Mouse (Mus musculus) embryonic facial prominence, embryonic 10.5 days (tissue): Measurements from ENCODE around the gene Pigp. TPM values are rescaled to one million over a fixed set of nuclear protein-coding genes. Genes with fewer than 3 reads are reported as not detected.

Source experiments
- DNase-seq: peaks from one replicate; pipeline ENCODE4 v3.0.0-alpha.2; 2017; ENCODE audit warnings: low spot score
- H3K27ac ChIP-seq: fragments of 300-500 bp; sonication (generic); replicated peaks from 2 replicates; pipeline ENCODE4 v1.5.1; 2016; ENCODE audit warnings: mild to moderate bottlenecking
- H3K27me3 ChIP-seq: fragments of 300-500 bp; sonication (generic); replicated peaks from 2 replicates; pipeline ENCODE4 v1.6.1; 2016; ENCODE audit warnings: low read depth, mild to moderate bottlenecking; ENCODE audit not compliant: poor library complexity, severe bottlenecking
- H3K36me3 ChIP-seq: fragments of 300-500 bp; sonication (generic); replicated peaks from 2 replicates; pipeline ENCODE4 v1.6.1; 2016; ENCODE audit warnings: mild to moderate bottlenecking, moderate library complexity
- H3K4me1 ChIP-seq: fragments of 300-500 bp; sonication (generic); 2 replicates; pipeline ENCODE4 v1.6.1; 2016
- H3K4me3 ChIP-seq: fragments of 300-500 bp; sonication (generic); 2 replicates; pipeline ENCODE4 v1.5.1; 2016; ENCODE audit warnings: mild to moderate bottlenecking, moderate library complexity
- H3K9me3 ChIP-seq: fragments of 300-500 bp; sonication (generic); 2 replicates; pipeline ENCODE4 v1.6.1; 2016; ENCODE audit warnings: mild to moderate bottlenecking
- WGBS: fragments of 180-500 bp; shearing (Covaris S2); methylation state at CpG from one replicate; pipeline ENCODE4 v1.1.7; 2016; 5-methylcytosine and 5-hydroxymethylcytosine counted together
- polyA plus RNA-seq: library from polyadenylated mRNA; unstranded; fragments of >200 nt; fragmentation: Nextera tagmentation; extraction: Ambion mirVana; gene quantifications from 2 replicates; pipeline ENCODE4 v1.2.1, GENCODE M21; 2016

Gene Pigp
- polyA plus RNA-seq, 1 experiment from 2014 or later: 77.9 TPM

DNA sequence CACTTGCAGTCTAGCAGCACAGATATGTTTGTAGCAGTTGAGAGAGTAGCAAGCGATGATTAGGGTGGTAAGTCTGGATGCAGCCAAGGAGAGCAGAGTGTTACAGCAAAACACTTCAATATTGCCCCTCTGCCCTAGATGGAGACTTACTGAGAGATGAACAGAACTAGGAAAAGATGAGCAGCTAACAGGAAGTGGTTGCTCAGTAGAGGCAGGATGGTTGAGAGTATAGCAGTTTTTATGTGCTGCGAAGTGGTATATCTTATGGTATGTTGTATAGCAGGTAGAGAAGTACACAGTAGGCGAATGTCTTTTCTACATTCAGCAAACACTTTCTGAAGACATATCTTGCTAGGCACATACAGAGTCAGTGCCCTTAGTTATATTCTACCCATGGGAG is 11.6 kb upstream of the Pigp start:
- DNase-seq: no peak
- no peak overlapping the region for H3K4me3 ChIP-seq
- WGBS: 95% methylated on average over 3 of the region's 3 CpGs
- no peaks in the 10 kb centered on the region for H3K27me3 ChIP-seq
- H3K27ac ChIP-seq: no peak overlapping the region
- no peaks in the 10 kb centered on the region for H3K4me1 ChIP-seq
- H3K36me3 ChIP-seq: peaks cover 24% of the 10 kb centered on the region
- no peaks in the 10 kb centered on the region for H3K9me3 ChIP-seq

DNA sequence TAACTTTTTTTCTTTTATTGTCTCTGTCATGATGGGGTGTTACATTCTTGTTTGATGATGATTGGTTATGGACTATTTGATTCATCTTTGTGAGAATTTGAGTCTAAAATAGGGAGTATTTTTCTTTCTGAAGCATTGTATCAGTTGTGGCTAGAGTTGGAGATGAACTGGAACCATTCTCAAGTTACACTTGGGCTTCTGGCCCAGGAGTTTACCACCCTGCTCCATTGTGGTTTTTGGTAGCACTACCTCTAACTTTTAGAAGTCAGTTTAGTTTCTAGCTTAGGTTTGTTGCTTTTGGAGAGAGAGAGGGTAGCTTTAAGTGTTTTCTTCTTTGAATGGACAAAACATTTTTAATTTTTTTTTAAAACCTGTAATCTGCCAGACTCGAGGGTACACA is 7.7 kb upstream of the Pigp start:
- peaks cover 6% of the 10 kb centered on the region; the same call in 1 of the 2 replicates for H3K4me1 ChIP-seq
- no peak overlapping the region for H3K27ac ChIP-seq
- H3K36me3 ChIP-seq: no peaks in the 10 kb centered on the region; the same call in 1 of the 2 replicates
- no peaks in the 10 kb centered on the region for H3K27me3 ChIP-seq
- DNase-seq: no peak
- WGBS: 90% methylated on average over 1 of the region's 1 CpGs
- no peaks in the 10 kb centered on the region for H3K9me3 ChIP-seq
- no peak overlapping the region for H3K4me3 ChIP-seq

GRCm38 (mm10) chr16:94370915-94371300 is 734 bp downstream of the Pigp start:
- H3K9me3 ChIP-seq: no peaks in the 10 kb centered on the region
- H3K27ac ChIP-seq: peak overlapping the region; percentile 99
- peak overlapping the region; percentile 94 for H3K4me3 ChIP-seq
- H3K4me1 ChIP-seq: peaks cover 36% of the 10 kb centered on the region
- peaks cover 4% of the 10 kb centered on the region for H3K36me3 ChIP-seq
- 1% methylated on average over 43 of the region's 43 CpGs for WGBS
- DNase-seq: no peak
- no peaks in the 10 kb centered on the region for H3K27me3 ChIP-seq

DNA sequence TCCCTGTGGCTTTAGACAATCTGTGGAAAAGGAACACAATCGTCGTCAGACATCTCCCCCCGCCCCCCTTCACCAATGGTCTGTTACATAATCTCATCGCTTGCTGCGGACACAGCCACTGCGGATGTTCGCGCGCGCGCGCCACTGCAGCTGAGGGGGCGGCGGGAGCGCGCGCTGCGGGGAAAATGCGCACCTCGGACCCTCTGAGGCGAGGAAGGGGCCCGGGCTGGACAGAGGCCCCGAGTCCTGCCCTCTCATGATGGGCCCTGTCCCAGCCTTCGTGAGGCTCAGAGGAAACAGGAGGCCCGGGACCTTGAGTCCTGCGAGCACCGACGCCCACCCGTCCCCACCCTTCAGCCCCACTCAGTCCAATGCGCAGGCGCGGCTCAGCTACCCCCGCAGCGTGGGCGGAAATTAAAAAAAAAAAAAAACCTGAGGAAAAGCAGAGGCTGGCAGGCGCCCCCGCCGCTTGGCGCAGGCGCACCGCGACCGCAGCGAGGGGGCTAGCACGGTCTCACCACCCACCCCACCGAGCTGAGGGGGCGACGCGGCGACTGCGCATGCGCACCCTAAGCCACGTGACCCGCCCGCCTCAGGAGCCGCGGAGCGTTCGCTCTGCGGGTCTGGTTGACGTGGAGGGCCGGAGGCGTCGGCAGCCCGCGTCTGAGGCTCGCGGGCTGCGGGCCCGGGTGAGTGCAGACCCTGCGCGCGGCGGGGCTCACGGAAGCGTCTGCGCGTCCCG is 1.3 kb downstream of the Pigp start, which contains the start of gene Ttc3:
Ttc3 (plus strand) TSS at position 446 of the 742 bp plus-strand sequence.
- Histone ChIP-seq H3K36me3 (peaks cover 4% of the 10 kb centered on the region), H3K9me3 (no peaks in the 10 kb centered on the region), H3K4me3 (peak within 1 kb of the TSS; percentile 94), H3K27ac (peak within 1 kb of the TSS; percentile 99), H3K4me1 (peaks cover 36% of the 10 kb centered on the region), H3K27me3 (no peaks in the 10 kb centered on the region)
- WGBS: under 1% methylated on average over 79 of the region's 79 CpGs
- peak; percentile 98 for DNase-seq

DNA sequence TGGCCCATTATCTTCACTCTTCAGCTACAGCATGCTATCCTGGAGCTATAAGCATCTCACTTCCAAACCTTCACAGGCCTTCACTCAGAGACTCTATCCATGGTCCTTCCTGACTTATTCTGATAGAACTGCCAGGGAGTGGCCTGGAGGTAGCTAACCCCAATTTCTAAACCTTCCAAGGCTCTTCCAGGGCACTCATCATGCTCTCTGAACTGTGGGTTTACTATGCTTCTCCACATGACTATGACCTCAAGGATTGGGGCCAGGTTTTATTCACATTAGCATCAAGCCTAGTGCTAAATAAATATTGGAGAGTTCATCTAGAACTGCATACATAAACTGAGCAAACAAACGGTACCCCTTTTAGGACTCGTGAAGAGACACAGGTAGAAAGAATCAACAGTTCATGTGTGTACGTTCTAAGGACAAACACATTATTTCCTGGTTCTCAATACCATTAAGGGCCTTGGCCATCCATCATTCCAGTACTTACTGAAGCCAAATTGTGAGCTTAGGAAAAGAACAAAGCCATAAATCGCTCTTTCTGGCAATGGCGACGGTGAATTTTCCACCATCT is 2.0 kb downstream of the Pigp start:
- no peaks in the 10 kb centered on the region for H3K9me3 ChIP-seq
- no peaks in the 10 kb centered on the region for H3K27me3 ChIP-seq
- no peak for DNase-seq
- H3K4me1 ChIP-seq: peaks cover 34% of the 10 kb centered on the region
- H3K36me3 ChIP-seq: peaks cover 7% of the 10 kb centered on the region
- peak overlapping the region; percentile 94 for H3K4me3 ChIP-seq
- H3K27ac ChIP-seq: peak overlapping the region; percentile 99
- 14% methylated on average over 6 of the region's 6 CpGs for WGBS

DNA sequence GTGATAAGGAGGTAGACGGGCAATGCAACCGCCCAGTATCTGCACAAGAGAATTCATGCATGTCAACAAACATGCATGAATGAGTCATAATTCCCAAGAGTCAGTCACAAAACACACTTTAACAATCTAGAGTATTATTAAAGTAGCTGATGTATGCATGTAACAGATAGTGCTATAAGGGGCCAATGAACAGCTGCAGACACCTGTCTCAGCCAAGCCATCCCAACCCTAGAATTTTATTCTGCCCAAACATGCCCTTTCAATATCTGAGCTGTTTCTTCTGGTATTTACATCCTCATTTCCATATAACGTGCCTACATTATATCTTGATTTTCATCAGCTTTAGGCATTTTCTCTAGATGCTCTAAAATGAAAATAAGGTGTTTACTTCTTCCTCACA is 6.2 kb downstream of the Pigp start:
- Histone ChIP-seq H3K4me1 (peaks cover 23% of the 10 kb centered on the region), H3K27me3 (no peaks in the 10 kb centered on the region), H3K36me3 (peaks cover 15% of the 10 kb centered on the region), H3K4me3 (no peak overlapping the region), H3K27ac (no peak overlapping the region), H3K9me3 (no peaks in the 10 kb centered on the region)
- DNase-seq: no peak
- WGBS: 94% methylated on average over 3 of the region's 3 CpGs

DNA sequence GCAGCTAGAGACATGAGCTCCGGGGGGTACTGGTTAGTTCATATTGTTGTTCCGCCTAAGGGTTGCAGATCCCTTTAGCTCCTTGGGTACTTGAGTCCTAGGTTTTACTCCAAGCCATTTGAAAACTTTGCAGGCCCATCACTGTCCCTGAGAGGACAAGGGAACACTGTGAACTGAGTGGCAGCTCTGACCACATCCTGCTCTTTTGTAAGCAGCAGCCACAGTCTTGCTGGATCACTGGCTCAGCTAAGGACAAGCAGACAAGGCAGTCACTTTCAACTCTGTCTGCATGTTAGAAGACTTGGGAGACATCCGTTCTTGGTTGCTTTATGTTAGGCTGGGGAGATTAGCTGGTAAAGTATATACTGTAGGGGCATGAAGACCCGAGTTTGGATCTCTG is 7.8 kb downstream of the Pigp start:
- Histone ChIP-seq H3K27me3 (no peaks in the 10 kb centered on the region), H3K4me3 (no peak overlapping the region), H3K9me3 (no peaks in the 10 kb centered on the region), H3K36me3 (peaks cover 15% of the 10 kb centered on the region), H3K4me1 (peaks cover 19% of the 10 kb centered on the region), H3K27ac (no peak overlapping the region)
- no peak for DNase-seq
- WGBS: 90% methylated on average over 4 of the region's 4 CpGs

DNA sequence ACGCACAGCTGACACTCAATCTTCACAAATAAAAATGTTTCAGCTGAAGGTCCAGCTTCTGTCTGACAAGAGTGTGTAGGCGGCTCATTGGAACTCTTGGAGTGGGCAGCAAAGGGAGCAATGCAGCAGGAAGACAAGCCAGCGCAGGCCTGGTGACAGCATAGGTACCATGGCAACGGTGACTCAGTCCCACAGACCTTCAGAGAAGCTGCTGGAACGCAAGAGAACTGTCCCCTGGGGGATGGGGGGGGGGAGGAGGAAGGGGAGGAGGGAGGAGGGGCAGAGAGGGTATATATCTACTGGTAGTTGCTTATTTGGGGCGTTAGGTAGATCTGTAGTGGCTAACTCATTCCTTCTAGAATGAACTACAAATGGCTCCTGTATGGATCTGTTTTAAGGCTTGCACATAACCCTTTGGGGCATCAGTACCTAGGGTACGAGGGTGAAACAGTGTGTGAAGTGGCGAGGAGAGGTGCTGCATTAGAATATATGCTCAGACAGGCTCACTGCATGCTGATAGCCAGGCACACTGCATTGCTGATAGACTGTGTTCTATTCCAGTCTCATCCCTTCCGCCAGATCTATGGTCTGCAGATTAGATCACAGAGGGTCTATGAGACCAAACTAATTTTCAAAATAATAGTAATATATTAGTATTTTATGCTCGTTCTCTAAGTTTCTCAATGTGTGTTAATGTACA is 9.3 kb downstream of the Pigp start:
- no peak overlapping the region for H3K4me3 ChIP-seq
- H3K27me3 ChIP-seq: no peaks in the 10 kb centered on the region
- H3K4me1 ChIP-seq: peaks cover 13% of the 10 kb centered on the region
- no peak overlapping the region for H3K27ac ChIP-seq
- DNase-seq: peak; percentile 67
- no peaks in the 10 kb centered on the region for H3K9me3 ChIP-seq
- peaks cover 12% of the 10 kb centered on the region for H3K36me3 ChIP-seq
- 57% methylated on average over 10 of the region's 10 CpGs for WGBS

DNA sequence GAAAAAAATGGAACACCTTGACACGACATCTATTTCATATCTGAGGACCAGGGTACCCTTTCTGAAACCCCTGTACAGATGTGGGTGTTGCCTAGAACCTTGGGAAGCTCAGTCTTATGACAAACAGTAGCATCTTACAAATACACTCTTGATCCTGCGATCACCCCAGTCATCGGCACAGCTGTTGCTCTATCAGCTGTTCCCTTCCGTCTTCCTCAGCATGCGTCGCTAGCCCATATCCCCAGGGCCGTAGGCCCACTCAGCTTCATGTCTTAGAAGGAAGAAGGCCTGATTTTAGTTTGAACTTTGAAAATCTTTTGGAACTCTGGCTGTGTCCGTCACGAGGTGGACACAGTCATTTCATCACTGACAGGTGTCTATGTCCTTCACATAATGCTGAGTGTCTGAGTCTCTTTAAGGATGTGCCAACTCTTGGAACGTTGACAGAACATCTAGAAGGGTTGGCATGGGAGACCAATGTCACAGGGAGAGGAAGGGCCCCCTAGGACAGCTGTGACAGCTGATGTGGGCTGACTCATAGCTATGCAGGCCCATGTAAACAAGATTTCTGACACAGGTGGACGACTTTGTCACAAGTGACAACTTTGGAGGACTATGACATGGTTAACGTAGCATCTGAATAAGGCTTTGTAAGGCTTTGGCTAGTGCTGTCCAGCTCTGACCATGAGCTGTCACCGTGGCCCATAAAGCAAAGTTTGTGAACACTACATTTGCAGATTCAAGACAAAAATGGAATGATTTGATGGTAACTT is 10.9 kb downstream of the Pigp start:
- Histone ChIP-seq H3K27me3 (no peaks in the 10 kb centered on the region), H3K9me3 (no peaks in the 10 kb centered on the region), H3K4me3 (no peak overlapping the region), H3K27ac (no peak overlapping the region), H3K36me3 (peaks cover 12% of the 10 kb centered on the region), H3K4me1 (peaks cover 23% of the 10 kb centered on the region)
- 87% methylated on average over 13 of the region's 13 CpGs for WGBS
- DNase-seq: no peak

DNA sequence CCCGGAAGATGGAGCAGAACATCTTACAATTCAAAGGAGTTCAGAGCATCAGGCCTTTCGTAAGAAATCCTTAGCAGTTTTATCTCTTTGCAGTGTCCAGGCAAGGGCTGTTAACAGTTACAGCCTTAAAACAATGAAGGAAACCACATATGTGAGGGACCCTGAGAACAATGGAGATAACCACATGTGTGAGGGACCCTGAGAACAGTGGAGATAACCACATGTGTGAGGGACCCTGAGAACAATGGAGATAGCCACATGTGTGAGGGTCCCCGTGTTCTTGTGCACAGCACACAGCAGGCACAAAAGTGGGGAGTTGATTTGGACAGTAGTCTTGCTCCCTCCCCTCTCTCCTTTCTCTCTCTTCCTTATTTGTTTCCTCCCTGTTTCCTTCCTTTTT is 13.6 kb downstream of the Pigp start:
- Histone ChIP-seq H3K4me3 (no peak overlapping the region), H3K27me3 (no peaks in the 10 kb centered on the region), H3K36me3 (no peaks in the 10 kb centered on the region), H3K27ac (no peak overlapping the region), H3K9me3 (no peaks in the 10 kb centered on the region), H3K4me1 (peaks cover 33% of the 10 kb centered on the region)
- no peak for DNase-seq
- WGBS: 83% methylated on average over 3 of the region's 3 CpGs

GRCm38 (mm10) chr16:94356776-94357494 is 14.7 kb downstream of the Pigp start:
- Histone ChIP-seq H3K4me1 (peaks cover 27% of the 10 kb centered on the region), H3K9me3 (no peaks in the 10 kb centered on the region), H3K27ac (no peak overlapping the region), H3K4me3 (no peak overlapping the region), H3K36me3 (no peaks in the 10 kb centered on the region), H3K27me3 (no peaks in the 10 kb centered on the region)
- no peak for DNase-seq
- whole genome bisulfite sequencing: 78% methylated on average over 11 of the region's 11 CpGs

GRCm38 (mm10) chr16:94356046-94356445 is 15.6 kb downstream of the Pigp start:
- WGBS: 64% methylated on average over 7 of the region's 7 CpGs
- H3K27ac ChIP-seq: no peak overlapping the region

More at GRCm38 (mm10) chr16:94356046-94356445, 15.6 kb downstream of the Pigp start:
- H3K4me3 ChIP-seq: no peak overlapping the region
- DNase-seq: no peak
- no peaks in the 10 kb centered on the region for H3K27me3 ChIP-seq
- no peaks in the 10 kb centered on the region for H3K9me3 ChIP-seq
- H3K4me1 ChIP-seq: peaks cover 26% of the 10 kb centered on the region
- H3K36me3 ChIP-seq: no peaks in the 10 kb centered on the region
